Mouse (Mus musculus): ENCODE measurements around the gene Agr2.
A peak's percentile ranks its signal among the peaks of the same experiment; 100 is the strongest.

Gene Agr2

GRCm38 (mm10) chr12:35992711-35993110, at the start of gene Agr2:
Gene Agr2 (plus strand): TSS chr12:35992907.
- no peak for DNase-seq (ENCODE audit: low read depth in 2 of 2, low spot score in 2 of 2)

GRCm38 (mm10) chr12:35951757-35952156, 41.0 kb upstream of the Agr2 start:
- no peak for DNase-seq (ENCODE audit: low read depth in 2 of 2, low spot score in 2 of 2)

- DNase-seq (ENCODE audit: low read depth in 2 of 2, low spot score in 2 of 2) = peak; percentile 3 to 14
Observed at GRCm38 (mm10) chr12:35957235-35957634, 35.5 kb upstream of the Agr2 start.

- no peak for DNase-seq (ENCODE audit: low read depth in 2 of 2, low spot score in 2 of 2)
Observed at GRCm38 (mm10) chr12:35966098-35966767, 26.5 kb upstream of the Agr2 start.

GRCm38 (mm10) chr12:35966768-35967141, 26.0 kb upstream of the Agr2 start:
- no peak for DNase-seq (ENCODE audit: low read depth in 2 of 2, low spot score in 2 of 2)

GRCm38 (mm10) chr12:35975898-35976297, 16.8 kb upstream of the Agr2 start:
- no peak for DNase-seq (ENCODE audit: low read depth in 2 of 2, low spot score in 2 of 2)

- DNase-seq (ENCODE audit: low read depth in 2 of 2, low spot score in 2 of 2) = no peak
Observed at GRCm38 (mm10) chr12:35977633-35978246, 15.0 kb upstream of the Agr2 start.

- no peak for DNase-seq (ENCODE audit: low read depth in 2 of 2, low spot score in 2 of 2)
Observed at GRCm38 (mm10) chr12:35979625-35980024, 13.1 kb upstream of the Agr2 start.

- no peak for DNase-seq (ENCODE audit: low read depth in 2 of 2, low spot score in 2 of 2)
Observed at GRCm38 (mm10) chr12:35981732-35982360, 10.9 kb upstream of the Agr2 start.

GRCm38 (mm10) chr12:35983472-35983871, 9.2 kb upstream of the Agr2 start:
- DNase-seq (ENCODE audit: low read depth in 2 of 2, low spot score in 2 of 2) = peak in 1 of 2 experiments; percentile 9

GRCm38 (mm10) chr12:35984743-35985142, 8.0 kb upstream of the Agr2 start:
- no peak for DNase-seq (ENCODE audit: low read depth in 2 of 2, low spot score in 2 of 2)

- no peak for DNase-seq (ENCODE audit: low read depth in 2 of 2, low spot score in 2 of 2)
Observed at GRCm38 (mm10) chr12:35993583-35993982, 876 bp downstream of the Agr2 start.

GRCm38 (mm10) chr12:35994098-35994497, 1.4 kb downstream of the Agr2 start:
- no peak for DNase-seq (ENCODE audit: low read depth in 2 of 2, low spot score in 2 of 2)

GRCm38 (mm10) chr12:35995799-35996198, 3.1 kb downstream of the Agr2 start:
- DNase-seq (ENCODE audit: low read depth in 2 of 2, low spot score in 2 of 2) = no peak

GRCm38 (mm10) chr12:36004714-36005113, 12.0 kb downstream of the Agr2 start:
- no peak for DNase-seq (ENCODE audit: low read depth in 2 of 2, low spot score in 2 of 2)

- no peak for DNase-seq (ENCODE audit: low read depth in 2 of 2, low spot score in 2 of 2)
Observed at GRCm38 (mm10) chr12:36007581-36007980, 14.9 kb downstream of the Agr2 start.

GRCm38 (mm10) chr12:36008364-36009047, 15.8 kb downstream of the Agr2 start:
- no peak for DNase-seq (ENCODE audit: low read depth in 2 of 2, low spot score in 2 of 2)

GRCm38 (mm10) chr12:36013216-36013910, 20.7 kb downstream of the Agr2 start:
- no peak for DNase-seq (ENCODE audit: low read depth in 2 of 2, low spot score in 2 of 2)

- no peak for DNase-seq (ENCODE audit: low read depth in 2 of 2, low spot score in 2 of 2)
Observed at GRCm38 (mm10) chr12:36017791-36018190, 25.1 kb downstream of the Agr2 start.

GRCm38 (mm10) chr12:36019572-36019971, 26.9 kb downstream of the Agr2 start:
- DNase-seq (ENCODE audit: low read depth in 2 of 2, low spot score in 2 of 2) = peak; percentile 50 to 67

- no peak for DNase-seq (ENCODE audit: low read depth in 2 of 2, low spot score in 2 of 2)
Observed at GRCm38 (mm10) chr12:36020081-36020480, 27.4 kb downstream of the Agr2 start.

All from CD8-positive naive resting alpha-beta T cell, adult 2 months (primary cell).